Mouse (Mus musculus) left cerebral cortex, adult 2 months (tissue): ENCODE data around the gene Il1f10. TPM values are rescaled to one million over a fixed set of nuclear protein-coding genes. Genes with fewer than 3 reads are reported as not detected.

Experiments used
- DNase-seq, 2 experiments: peaks; one replicate each; pipeline ENCODE4 v3.0.0; 2021 to 2022; ENCODE audit warnings: low spot score in 2 of 2, mixed read lengths in 1 of 2; ENCODE audit errors: extremely low spot score in 1 of 2
- H3K27ac ChIP-seq: fragments of 200-600 bp; 2 replicates; pipeline ENCODE4 v1.8.1; 2022
- H3K4me3 ChIP-seq: fragments of 200-600 bp; 2 replicates; pipeline ENCODE4 v1.8.1; 2022
- CTCF ChIP-seq: fragments of 200-600 bp; IDR thresholded peaks from 2 replicates; pipeline ENCODE4 v1.8.1; 2022; ENCODE audit warnings: antibody characterized with exemption, mild to moderate bottlenecking, moderate library complexity
- intact Hi-C: fragments of 180-260 bp; cut with DNase I; formaldehyde crosslinking; loops from one replicate; pipeline ENCODE4 v1.15.1; 2025
- total RNA-seq, 2 experiments: library from RNA; stranded (reverse); gene quantifications; 2 replicates each; pipeline ENCODE4 v1.2.3; 2021

Il1f10 gene
- total RNA-seq, 2 experiments from 2014 or later: not detected

DNA sequence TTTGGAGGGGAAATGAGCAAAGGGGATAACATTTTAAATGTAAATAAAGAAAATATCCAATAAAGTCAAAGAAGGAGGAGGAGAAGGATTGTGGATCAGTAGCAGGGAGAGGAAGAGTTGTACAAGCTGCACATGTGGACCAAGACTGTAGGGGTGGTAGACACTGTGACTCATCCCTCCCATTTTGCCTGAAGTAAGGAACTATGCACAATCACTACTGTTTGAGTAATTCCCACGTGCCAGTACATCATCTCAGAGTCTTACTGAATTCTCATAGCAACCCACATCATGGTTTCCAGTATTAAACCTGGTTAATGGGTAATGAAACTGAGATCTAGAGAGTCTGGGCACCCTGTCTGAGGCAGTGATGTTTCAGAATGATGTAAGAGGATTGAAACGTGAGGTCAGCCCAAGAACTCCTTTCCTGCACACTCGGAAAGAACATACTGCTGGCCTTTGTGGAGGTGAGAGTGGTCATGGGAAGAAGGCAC, 50.4 kb downstream of the Il1f10 start:
- no peak for DNase-seq
- intact Hi-C loops: no loop called here

More for the DNA sequence above, 50.4 kb downstream of the Il1f10 start:
- TF ChIP-seq CTCF: no peak
- Histone ChIP-seq H3K4me3 (no peak overlapping the region), H3K27ac (no peak overlapping the region)

Other genes starting within 250 kb of the Il1f10 start
- 10 to 100 TPM; 19.2 to 19.3 TPM for gene Hnmt, start 241.8 kb upstream of the Il1f10 start, total RNA-seq
- gene Tbpl2, start 194.6 kb upstream of the Il1f10 start, total RNA-seq: not detected
- not detected for gene Il1f8, start 138.0 kb upstream of the Il1f10 start, total RNA-seq
- not detected for gene Il1f9, start 104.7 kb upstream of the Il1f10 start, total RNA-seq
- not detected for gene Il1f6, start 75.8 kb upstream of the Il1f10 start, total RNA-seq
- gene Il1f5, start 14.2 kb upstream of the Il1f10 start, total RNA-seq: not detected
- gene Il1rn, start 45.7 kb downstream of the Il1f10 start, total RNA-seq: not detected
- gene Psd4, start 76.4 kb downstream of the Il1f10 start, total RNA-seq: under 1 TPM; 0.47 to 0.48 TPM
- not detected for gene Pax8, start 184.4 kb downstream of the Il1f10 start, total RNA-seq